Comparison of ENCODE assay signal across 15 mouse cellular contexts in genomic region chr3:87846650-87847110, GRCm38 (mm10). TPM values are rescaled to one million over a fixed set of nuclear protein-coding genes. Genes with fewer than 3 reads are reported as not detected.
DNase-seq lines count a peak whose midpoint lies in the region; TF ChIP-seq lines count a peak whose summit lies in the region.
"Had no signal": no experiment of that assay in that cellular context is flagged by ENCODE, and none has a peak within 500 bp of the region (broad histone marks: within the 10 kb centered on the region; RNA-seq: fewer than 3 reads in every experiment).

TSS of gene Sh2d2a (plus strand) at chr3:87846755.

- peak; percentile 94 for DNase-seq in CD4-positive helper T cell, adult 2 months (ENCODE audit: low read depth, low spot score)
- DNase-seq in CD8-positive naive resting alpha-beta T cell, adult 2 months (ENCODE audit: low read depth in 2 of 2, low spot score in 2 of 2) = peak; percentile 77 to 80
- DNase-seq in naive thymus-derived CD4-positive, alpha-beta T cell, adult 2 months (ENCODE audit: low read depth) = peak; percentile 94
- DNase-seq in thymus, adult 2 months = peak; percentile 84
- no peak for DNase-seq in layer of hippocampus, adult 9-10 months (ENCODE audit: low spot score)
- no peak for DNase-seq in testis, postnatal 10 days (ENCODE audit: low spot score)
- no peak for DNase-seq in frontal cortex, postnatal 14 days (ENCODE audit: low spot score in 2 of 2)
- DNase-seq: adrenal gland, adult 8-10 months; cerebellum, adult 9-11 months; kidney, adult 18-20 months; kidney, postnatal 36 days; layer of hippocampus, postnatal 36 days; liver, postnatal 0 days had no signal

- TF ChIP-seq CTCF in thymus, adult 2 months (IDR thresholded peaks at IDR 0.05; ENCODE audit: borderline replicate concordance, control insufficient read depth, extremely low read depth, insufficient read depth, low read length, poor library complexity) = no peak; the same call in 1 of the 2 replicates

- TF ChIP-seq POLR2A in thymus, adult 2 months (IDR thresholded peaks at IDR 0.05; ENCODE audit: control insufficient read depth, extremely low read depth, insufficient read depth, low read length, poor library complexity) = peak; percentile 93

- 5% methylated on average over 7 of the region's 7 CpGs for WGBS in thymus, adult 2 months

- H3K4me1 ChIP-seq in thymus, adult 2 months (replicated peaks; ENCODE audit: control insufficient read depth, insufficient read depth, low read length) = peaks cover 33% of the 10 kb centered on the region
- H3K4me1 ChIP-seq: hindbrain, embryonic 13.5 days had no signal

- peak within 1 kb of the TSS; percentile 100 for H3K27ac ChIP-seq in thymus, adult 2 months (ENCODE audit: control insufficient read depth, insufficient read depth, low read length)
- H3K27ac ChIP-seq: hindbrain, embryonic 13.5 days had no signal

- H3K27me3 ChIP-seq in thymus, adult 2 months (ENCODE audit: control insufficient read depth, insufficient read depth, low read length) = no peaks in the 10 kb centered on the region
- H3K27me3 ChIP-seq: hindbrain, embryonic 13.5 days had no signal

- peaks cover 34% of the 10 kb centered on the region for H3K36me3 ChIP-seq in thymus, adult 2 months (ENCODE audit: control insufficient read depth, insufficient read depth, low read length)
- H3K36me3 ChIP-seq: hindbrain, embryonic 13.5 days had no signal

- peak within 1 kb of the TSS; percentile 77 for H3K4me3 ChIP-seq in thymus, adult 2 months (ENCODE audit: control insufficient read depth, insufficient read depth, low read length)
- H3K4me3 ChIP-seq: hindbrain, embryonic 13.5 days had no signal

RNA-seq across cellular contexts. Expression of gene Sh2d2a, which starts in this region (rescaled TPM):
- 179 and 180 TPM in 2 replicates for polyA plus RNA-seq in thymus, adult 2 months (2012; rRNA removed)
- polyA plus RNA-seq: embryonic facial prominence, embryonic 11.5 days; hindbrain, embryonic 13.5 days had no signal

Comparison
In these comparisons a context has a peak if more than half of its experiments do, and no peak if none do; other contexts are left out.
1. DNase-seq: peak in CD4-positive helper T cell, adult 2 months (single experiment), CD8-positive naive resting alpha-beta T cell, adult 2 months (2 of 2), naive thymus-derived CD4-positive, alpha-beta T cell, adult 2 months (single experiment) and thymus, adult 2 months (single experiment); none in layer of hippocampus, adult 9-10 months (single experiment), testis, postnatal 10 days (single experiment) and frontal cortex, postnatal 14 days (0 of 2).